Mouse (Mus musculus) forebrain, embryonic 12.5 days (tissue): ENCODE measurements at regions not wholly inside any gene's neighbourhood (a gene's known extent, or its start where the extent isn't known, plus 50 kb on each side); places are given as distances from the start of the nearest gene placed in this dataset.

Experiments
- ATAC-seq: fragments of 200-750 bp; cut with Nextera tagmentation; 2 replicates; pipeline ENCODE4 v1.8.0; 2017; ENCODE audit warnings: moderate TSS enrichment; ENCODE audit not compliant: low FRiP score
- H3K27ac ChIP-seq: fragments of 300-500 bp; sonication (generic); 2 replicates; pipeline ENCODE4 v1.5.1; 2016; ENCODE audit warnings: mild to moderate bottlenecking
- H3K27me3 ChIP-seq: fragments of 300-500 bp; sonication (generic); 2 replicates; pipeline ENCODE4 v1.6.1; 2016; ENCODE audit warnings: mild to moderate bottlenecking
- H3K36me3 ChIP-seq: fragments of 300-500 bp; sonication (generic); replicated peaks from 2 replicates; pipeline ENCODE4 v1.6.1; 2016; ENCODE audit warnings: mild to moderate bottlenecking
- H3K4me1 ChIP-seq: fragments of 300-500 bp; sonication (generic); 2 replicates; pipeline ENCODE4 v1.6.1; 2016
- H3K4me2 ChIP-seq: fragments of 300-500 bp; sonication (generic); 2 replicates; pipeline ENCODE4 v1.6.1; 2016; ENCODE audit warnings: mild to moderate bottlenecking, moderate library complexity
- H3K4me3 ChIP-seq: fragments of 300-500 bp; sonication (generic); replicated peaks from 2 replicates; pipeline ENCODE4 v1.5.1; 2016; ENCODE audit warnings: mild to moderate bottlenecking
- H3K9ac ChIP-seq: fragments of 300-500 bp; sonication (generic); 2 replicates; pipeline ENCODE4 v1.6.1; 2016; ENCODE audit warnings: mild to moderate bottlenecking
- H3K9me3 ChIP-seq: fragments of 300-500 bp; sonication (generic); 2 replicates; pipeline ENCODE4 v1.6.1; 2016
- WGBS: fragments of 180-500 bp; shearing (Covaris S2); methylation state at CpG from one replicate; pipeline ENCODE4 v1.1.7; 2016; 5-methylcytosine and 5-hydroxymethylcytosine counted together

- no peak overlapping the region for H3K9ac ChIP-seq
- H3K4me2 ChIP-seq: no peak overlapping the region
- no peaks in the 10 kb centered on the region for H3K36me3 ChIP-seq
- no peaks in the 10 kb centered on the region for H3K27me3 ChIP-seq
- peaks cover 10% of the 10 kb centered on the region; the same call in 1 of the 2 replicates for H3K4me1 ChIP-seq
- no peak overlapping the region for H3K27ac ChIP-seq
- 63% methylated on average over 8 of the region's 8 CpGs for WGBS
- H3K4me3 ChIP-seq: no peak overlapping the region
- H3K9me3 ChIP-seq: no peaks in the 10 kb centered on the region
- no peak for ATAC-seq
Measured at GRCm38 (mm10) chr3:83609095-83609770, 156.9 kb upstream of the Sfrp2 start.

DNA sequence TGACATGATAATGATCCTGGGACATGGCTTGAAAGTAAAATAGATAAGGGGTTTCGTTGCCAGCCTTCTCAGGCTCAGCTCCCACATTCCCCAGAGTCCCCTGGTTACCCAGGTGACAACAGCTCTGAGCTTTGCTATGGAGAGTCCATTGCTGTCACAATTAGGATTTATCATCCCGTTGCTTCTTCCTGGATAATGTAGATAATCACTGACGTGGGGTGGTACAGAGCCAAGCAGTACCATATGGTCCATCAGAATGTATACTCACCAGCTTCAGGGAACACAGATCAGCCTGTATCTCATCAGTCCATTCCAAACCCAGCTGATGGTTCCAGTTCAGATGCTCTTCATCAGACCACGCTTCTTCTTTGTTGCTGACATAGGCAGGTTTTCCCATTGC lies 145.7 kb upstream of the Sfrp2 start:
- Histone ChIP-seq H3K4me3 (no peak overlapping the region), H3K27me3 (no peaks in the 10 kb centered on the region), H3K4me2 (no peak overlapping the region), H3K9me3 (no peaks in the 10 kb centered on the region), H3K36me3 (no peaks in the 10 kb centered on the region), H3K27ac (no peak overlapping the region), H3K4me1 (no peaks in the 10 kb centered on the region), H3K9ac (no peak overlapping the region)
- 67% methylated on average over 4 of the region's 4 CpGs for WGBS
- ATAC-seq: no peak

- no peaks in the 10 kb centered on the region for H3K27me3 ChIP-seq
- WGBS: 83% methylated on average over 9 of the region's 9 CpGs
- no peaks in the 10 kb centered on the region for H3K4me1 ChIP-seq
- H3K4me2 ChIP-seq: no peak overlapping the region
- H3K9ac ChIP-seq: no peak overlapping the region
- no peaks in the 10 kb centered on the region for H3K36me3 ChIP-seq
- no peak overlapping the region for H3K4me3 ChIP-seq
- ATAC-seq: no peak
- H3K27ac ChIP-seq: no peak overlapping the region
- no peaks in the 10 kb centered on the region for H3K9me3 ChIP-seq
Measured at GRCm38 (mm10) chr3:83633032-83633431, 133.1 kb upstream of the Sfrp2 start.

DNA sequence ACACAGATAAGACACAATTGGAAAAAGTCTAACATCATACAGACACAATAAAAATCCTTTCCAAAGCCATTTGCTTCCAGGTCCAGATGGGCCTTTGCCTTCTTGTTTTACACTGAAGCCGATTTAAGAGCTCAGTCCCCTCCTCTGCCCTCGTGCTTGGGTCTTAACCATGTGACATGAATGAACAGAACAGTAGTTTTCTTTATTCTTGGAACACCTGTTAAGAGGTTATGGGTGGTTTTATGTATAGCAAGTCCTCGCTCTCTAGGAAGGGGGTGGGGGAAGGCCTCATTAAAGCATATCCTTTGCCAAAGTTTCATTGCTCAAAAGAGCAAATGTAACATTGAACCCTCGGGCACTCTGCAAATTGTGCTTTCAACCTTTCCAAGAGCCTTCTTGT lies 125.7 kb upstream of the Sfrp2 start:
- Histone ChIP-seq H3K4me3 (no peak overlapping the region), H3K4me2 (no peak overlapping the region), H3K27ac (no peak overlapping the region), H3K36me3 (no peaks in the 10 kb centered on the region), H3K4me1 (no peaks in the 10 kb centered on the region), H3K27me3 (no peaks in the 10 kb centered on the region), H3K9me3 (no peaks in the 10 kb centered on the region), H3K9ac (no peak overlapping the region)
- 78% methylated on average over 4 of the region's 4 CpGs for WGBS
- no peak for ATAC-seq

DNA sequence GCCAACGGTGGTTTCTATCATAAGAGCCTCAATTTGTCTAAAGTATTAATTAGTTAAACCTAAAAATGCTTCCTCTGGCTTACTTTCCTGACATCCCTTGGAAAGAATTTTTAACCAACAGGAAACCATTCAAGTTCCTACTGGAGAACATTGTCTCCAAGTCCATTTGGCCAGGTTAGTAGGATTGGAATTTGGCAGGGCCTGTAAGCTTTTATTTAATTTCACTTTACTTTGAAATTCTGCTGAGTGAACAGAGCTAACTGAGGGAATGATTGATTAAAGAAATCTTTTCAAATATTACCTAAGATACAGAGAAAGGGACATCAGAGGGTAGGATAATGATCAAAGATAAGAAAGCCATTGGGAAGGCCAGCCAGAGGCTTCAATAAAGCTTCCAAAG lies 102.4 kb upstream of the Sfrp2 start:
- Histone ChIP-seq H3K9ac (no peak overlapping the region), H3K36me3 (no peaks in the 10 kb centered on the region), H3K9me3 (no peaks in the 10 kb centered on the region), H3K4me3 (no peak overlapping the region), H3K4me1 (no peaks in the 10 kb centered on the region), H3K27ac (no peak overlapping the region), H3K27me3 (no peaks in the 10 kb centered on the region), H3K4me2 (no peak overlapping the region)
- no peak for ATAC-seq
- 80% methylated on average over 1 of the region's 1 CpGs for WGBS

GRCm38 (mm10) chr3:83676147-83676546 lies 90.0 kb upstream of the Sfrp2 start:
- Histone ChIP-seq H3K9me3 (no peaks in the 10 kb centered on the region), H3K36me3 (no peaks in the 10 kb centered on the region), H3K27me3 (no peaks in the 10 kb centered on the region), H3K9ac (no peak overlapping the region), H3K4me2 (no peak overlapping the region), H3K4me1 (no peaks in the 10 kb centered on the region), H3K4me3 (no peak overlapping the region), H3K27ac (no peak overlapping the region)
- ATAC-seq: no peak
- WGBS: 84% methylated on average over 5 of the region's 5 CpGs

GRCm38 (mm10) chr3:83686611-83687010 lies 79.5 kb upstream of the Sfrp2 start:
- H3K27ac ChIP-seq: no peak overlapping the region
- no peaks in the 10 kb centered on the region for H3K36me3 ChIP-seq
- H3K9me3 ChIP-seq: no peaks in the 10 kb centered on the region
- no peak overlapping the region for H3K9ac ChIP-seq
- no peak overlapping the region for H3K4me3 ChIP-seq
- H3K27me3 ChIP-seq: no peaks in the 10 kb centered on the region
- ATAC-seq: no peak
- WGBS: 94% methylated on average over 15 of the region's 15 CpGs
- H3K4me2 ChIP-seq: no peak overlapping the region
- no peaks in the 10 kb centered on the region for H3K4me1 ChIP-seq

GRCm38 (mm10) chr3:83687503-83687902 lies 78.6 kb upstream of the Sfrp2 start:
- Histone ChIP-seq H3K9ac (no peak overlapping the region), H3K27me3 (no peaks in the 10 kb centered on the region), H3K36me3 (no peaks in the 10 kb centered on the region), H3K4me3 (no peak overlapping the region), H3K4me1 (no peaks in the 10 kb centered on the region), H3K9me3 (no peaks in the 10 kb centered on the region), H3K4me2 (no peak overlapping the region), H3K27ac (no peak overlapping the region)
- no peak for ATAC-seq
- WGBS: 79% methylated on average over 4 of the region's 4 CpGs

GRCm38 (mm10) chr3:83689068-83689976 lies 76.8 kb upstream of the Sfrp2 start:
- no peak overlapping the region for H3K9ac ChIP-seq
- H3K27ac ChIP-seq: no peak overlapping the region
- H3K4me3 ChIP-seq: no peak overlapping the region
- ATAC-seq: no peak
- no peaks in the 10 kb centered on the region for H3K36me3 ChIP-seq
- H3K9me3 ChIP-seq: no peaks in the 10 kb centered on the region
- H3K4me2 ChIP-seq: no peak overlapping the region
- no peaks in the 10 kb centered on the region for H3K4me1 ChIP-seq
- 86% methylated on average over 12 of the region's 12 CpGs for WGBS
- H3K27me3 ChIP-seq: no peaks in the 10 kb centered on the region

DNA sequence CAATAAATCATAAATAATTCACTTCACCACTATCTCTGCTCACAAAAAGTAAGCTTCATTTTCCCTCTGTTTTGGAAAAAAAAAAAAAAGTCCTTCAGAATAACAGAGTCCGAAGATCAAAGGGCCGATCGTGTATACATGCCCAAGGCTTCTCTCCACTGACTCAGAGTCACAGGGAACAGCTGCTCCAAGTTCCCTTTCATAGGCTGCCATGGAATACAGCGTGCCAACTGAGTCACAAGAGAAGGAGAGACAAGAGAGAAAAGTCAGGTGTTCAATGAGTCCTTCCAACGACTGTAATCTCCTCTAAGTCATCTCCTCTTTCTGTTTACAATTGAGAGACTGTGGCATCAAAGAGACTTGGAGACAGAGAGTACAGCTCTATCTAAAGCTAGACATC lies 71.6 kb upstream of the Sfrp2 start:
- ATAC-seq: no peak
- WGBS: 78% methylated on average over 5 of the region's 5 CpGs
- no peaks in the 10 kb centered on the region for H3K9me3 ChIP-seq
- no peaks in the 10 kb centered on the region for H3K27me3 ChIP-seq
- no peak overlapping the region for H3K4me2 ChIP-seq
- no peaks in the 10 kb centered on the region for H3K4me1 ChIP-seq
- no peaks in the 10 kb centered on the region for H3K36me3 ChIP-seq
- no peak overlapping the region for H3K9ac ChIP-seq
- H3K27ac ChIP-seq: no peak overlapping the region
- no peak overlapping the region for H3K4me3 ChIP-seq

- no peaks in the 10 kb centered on the region for H3K36me3 ChIP-seq
- no peak overlapping the region for H3K4me2 ChIP-seq
- H3K9ac ChIP-seq: no peak overlapping the region
- WGBS: 90% methylated on average over 3 of the region's 3 CpGs
- ATAC-seq: no peak
- no peaks in the 10 kb centered on the region for H3K4me1 ChIP-seq
- H3K4me3 ChIP-seq: no peak overlapping the region
- H3K9me3 ChIP-seq: no peaks in the 10 kb centered on the region
- no peak overlapping the region for H3K27ac ChIP-seq
- no peaks in the 10 kb centered on the region for H3K27me3 ChIP-seq
Measured at GRCm38 (mm10) chr3:83699751-83700150, 66.4 kb upstream of the Sfrp2 start.

GRCm38 (mm10) chr3:83701075-83701474 lies 65.0 kb upstream of the Sfrp2 start:
- H3K4me3 ChIP-seq: no peak overlapping the region
- no peak overlapping the region for H3K4me2 ChIP-seq
- ATAC-seq: 0 out of 2 replicates have a peak, but pooled peaks have one; percentile 39
- H3K27ac ChIP-seq: no peak overlapping the region
- H3K9me3 ChIP-seq: no peaks in the 10 kb centered on the region
- H3K4me1 ChIP-seq: no peaks in the 10 kb centered on the region
- no peak overlapping the region for H3K9ac ChIP-seq
- no peaks in the 10 kb centered on the region for H3K36me3 ChIP-seq
- 58% methylated on average over 1 of the region's 1 CpGs for WGBS
- H3K27me3 ChIP-seq: no peaks in the 10 kb centered on the region

GRCm38 (mm10) chr3:83704559-83704958 lies 61.6 kb upstream of the Sfrp2 start:
- H3K4me3 ChIP-seq: no peak overlapping the region
- ATAC-seq: no peak
- no peak overlapping the region for H3K4me2 ChIP-seq
- no peak overlapping the region for H3K27ac ChIP-seq
- H3K9me3 ChIP-seq: no peaks in the 10 kb centered on the region
- H3K9ac ChIP-seq: no peak overlapping the region
- no peaks in the 10 kb centered on the region for H3K36me3 ChIP-seq
- 92% methylated on average over 11 of the region's 11 CpGs for WGBS
- H3K27me3 ChIP-seq: no peaks in the 10 kb centered on the region
- H3K4me1 ChIP-seq: no peaks in the 10 kb centered on the region
